Mouse (Mus musculus) CH12.LX (cell line): ENCODE measurements around the gene Ncdn. TPM values are rescaled to one million over a fixed set of nuclear protein-coding genes. Genes with fewer than 3 reads are reported as not detected.

Experiments
- DNase-seq: peaks from one replicate; pipeline ENCODE4 v3.0.0-alpha.2; 2013; ENCODE audit errors: extremely low read depth
- H3K27ac ChIP-seq: 2 replicates; pipeline ENCODE4 v1.5.1; 2012; ENCODE audit warnings: low read depth, mild to moderate bottlenecking, control low read depth, moderate library complexity; ENCODE audit not compliant: insufficient read depth
- H3K27me3 ChIP-seq: replicated peaks from 2 replicates; pipeline ENCODE3; 2012; ENCODE audit warnings: inconsistent platforms
- H3K36me3 ChIP-seq, 2 experiments: replicated peaks in 1 of 2; 2 replicates each; pipeline versions ENCODE3 to v1.6.1; 2012; ENCODE audit warnings: inconsistent platforms in 1 of 2, low read length in 1 of 2, mild to moderate bottlenecking in 1 of 2, mixed read lengths in 1 of 2, moderate library complexity in 1 of 2; ENCODE audit not compliant: control insufficient read depth in 1 of 2, insufficient read depth in 1 of 2
- H3K4me1 ChIP-seq, 2 experiments: 2 replicates each; pipeline ENCODE4 v1.6.1; 2012; ENCODE audit warnings: inconsistent platforms in 1 of 2, moderate library complexity in 1 of 2; ENCODE audit not compliant: insufficient read depth in 2 of 2, control insufficient read depth in 1 of 2
- H3K4me2 ChIP-seq: 2 replicates; pipeline ENCODE4 v1.6.1; 2012; ENCODE audit warnings: low read depth, mild to moderate bottlenecking, control low read depth; ENCODE audit not compliant: poor library complexity, insufficient read depth, severe bottlenecking
- H3K4me3 ChIP-seq, 3 experiments: fragments of 150-350 bp in 1 of 3; sonication (generic) in 1 of 3; replicated peaks in 1 of 3; 2 replicates each; pipeline versions ENCODE3 to v1.5.1; 2011 to 2012; ENCODE audit warnings: low read depth in 2 of 3, low read length in 2 of 3, mild to moderate bottlenecking in 2 of 3, moderate library complexity in 2 of 3, control low read depth in 1 of 3, improper control_type of control experiment in 1 of 3, inconsistent platforms in 1 of 3, mixed read lengths in 1 of 3; ENCODE audit not compliant: poor library complexity in 1 of 3
- H3K79me2 ChIP-seq: replicated peaks from 2 replicates; pipeline ENCODE4 v1.6.1; 2012; ENCODE audit warnings: mild to moderate bottlenecking, moderate library complexity; ENCODE audit not compliant: control insufficient read depth, poor library complexity, insufficient read depth, severe bottlenecking; ENCODE audit errors: extremely low read depth
- H3K9ac ChIP-seq: 2 replicates; pipeline ENCODE4 v1.6.1; 2012; ENCODE audit warnings: low read depth, mild to moderate bottlenecking, control low read depth, moderate library complexity; ENCODE audit not compliant: insufficient read depth
- H3K9me3 ChIP-seq: replicated peaks from 2 replicates; pipeline ENCODE3; 2012; ENCODE audit warnings: low read length, inconsistent platforms, mixed read lengths
- CHD2 ChIP-seq: IDR thresholded peaks from 2 replicates; pipeline ENCODE4 v1.6.1; 2011; ENCODE audit warnings: low read length, improper control_type of control experiment
- E2F4 ChIP-seq: IDR thresholded peaks from 2 replicates; pipeline ENCODE4 v1.6.1; 2011; ENCODE audit warnings: low read depth, low read length, improper control_type of control experiment; ENCODE audit not compliant: insufficient replicate concordance
- ELF1 ChIP-seq: IDR thresholded peaks from 2 replicates; pipeline ENCODE4 v1.6.1; 2014; ENCODE audit warnings: low read depth, mild to moderate bottlenecking, inconsistent platforms, low read length, improper control_type of control experiment
- GABPA ChIP-seq: IDR thresholded peaks from 2 replicates; pipeline ENCODE4 v1.6.1; 2012; ENCODE audit warnings: low read depth, low read length, improper control_type of control experiment, inconsistent platforms; ENCODE audit not compliant: insufficient replicate concordance
- IRF4 ChIP-seq: IDR thresholded peaks from 2 replicates; pipeline ENCODE4 v1.6.1; 2014; ENCODE audit warnings: low read depth, mild to moderate bottlenecking, inconsistent platforms, low read length, improper control_type of control experiment
- JUND ChIP-seq: conservative IDR thresholded peaks from 2 replicates; pipeline ENCODE4 v1.6.1; 2011; ENCODE audit warnings: low read depth, low read length, improper control_type of control experiment
- KAT2A ChIP-seq: IDR thresholded peaks from 2 replicates; pipeline ENCODE4 v1.6.1; 2012; ENCODE audit warnings: low read length, improper control_type of control experiment, inconsistent platforms; ENCODE audit not compliant: insufficient replicate concordance
- MAFK ChIP-seq: IDR thresholded peaks from 2 replicates; pipeline ENCODE4 v1.6.1; 2011; ENCODE audit warnings: low read length, improper control_type of control experiment; ENCODE audit not compliant: insufficient replicate concordance
- MAX ChIP-seq: IDR thresholded peaks from 2 replicates; pipeline ENCODE4 v1.6.1; 2011; ENCODE audit warnings: low read length, improper control_type of control experiment
- MXI1 ChIP-seq: IDR thresholded peaks from 2 replicates; pipeline ENCODE4 v1.6.1; 2011; ENCODE audit warnings: mild to moderate bottlenecking, low read depth, low read length, improper control_type of control experiment
- NELFE ChIP-seq: IDR thresholded peaks from 2 replicates; pipeline ENCODE4 v1.6.1; 2011; ENCODE audit warnings: low read depth, low read length, improper control_type of control experiment
- POLR2A ChIP-seq: IDR thresholded peaks from 2 replicates; pipeline ENCODE4 v1.6.1; 2011; ENCODE audit warnings: low read depth, mild to moderate bottlenecking, improper control_type of control experiment, low read length
- RAD21 ChIP-seq: IDR thresholded peaks from 2 replicates; pipeline ENCODE4 v1.6.1; 2011; ENCODE audit warnings: low read depth, mild to moderate bottlenecking, low read length, improper control_type of control experiment, moderate library complexity
- RCOR1 ChIP-seq: conservative IDR thresholded peaks from 2 replicates; pipeline ENCODE4 v1.6.1; 2012; ENCODE audit warnings: low read depth, mild to moderate bottlenecking, inconsistent platforms, low read length, improper control_type of control experiment
- SMC3 ChIP-seq: IDR thresholded peaks from 2 replicates; pipeline ENCODE4 v1.6.1; 2011; ENCODE audit warnings: low read depth, low read length, improper control_type of control experiment
- TCF12 ChIP-seq: IDR thresholded peaks from 2 replicates; pipeline ENCODE4 v1.6.1; 2014; ENCODE audit warnings: low read depth, mild to moderate bottlenecking, inconsistent platforms, low read length, improper control_type of control experiment
- USF1 ChIP-seq: IDR thresholded peaks from 2 replicates; pipeline ENCODE4 v1.6.1; 2014; ENCODE audit warnings: low read depth, mild to moderate bottlenecking, inconsistent platforms, low read length, improper control_type of control experiment
- USF2 ChIP-seq: conservative IDR thresholded peaks from 2 replicates; pipeline ENCODE4 v1.6.1; 2011; ENCODE audit warnings: low read depth, low read length, improper control_type of control experiment
- ZKSCAN1 ChIP-seq: IDR thresholded peaks from 2 replicates; pipeline ENCODE4 v1.6.1; 2012; ENCODE audit warnings: low read depth, inconsistent platforms, low read length, improper control_type of control experiment, borderline replicate concordance
- dilution Hi-C: fragments of 300-500 bp; cut with MboI; formaldehyde crosslinking; loops from 2 replicates; pipeline ENCODE4 v1.14.3; 2020; ENCODE audit warnings: low sequenced_read_pairs; ENCODE audit not compliant: extremely low pct_unique_long_range_greater_than_20kb, extremely low pct_ligation_motif_present
- in situ Hi-C: fragments of 300-500 bp; cut with MboI; formaldehyde crosslinking; loops from 3 replicates; pipeline ENCODE4 v1.14.3; 2019; ENCODE audit warnings: low sequenced_read_pairs, low pct_ligation_motif_present, low pct_unique_long_range_greater_than_20kb, mixed read lengths
- polyA plus RNA-seq: library from polyadenylated mRNA; unstranded; fragments of >175 nt; gene quantifications from 2 replicates; pipeline ENCODE4 v1.2.1, GENCODE M21; 2012; ENCODE audit warnings: low read depth; ENCODE audit not compliant: insufficient read length
- total RNA-seq, 2 experiments: library from RNA; depleted of rRNA; stranded (reverse); fragments of 300-350 nt in 1 of 2; fragments of >200 nt in 1 of 2; gene quantifications; 2 replicates each; pipeline ENCODE4 v1.2.3; 2012 to 2014

The Ncdn gene
- total and polyA plus RNA-seq, 3 experiments, result 18.7 to 41.2 (median 30.6) TPM

DNA sequence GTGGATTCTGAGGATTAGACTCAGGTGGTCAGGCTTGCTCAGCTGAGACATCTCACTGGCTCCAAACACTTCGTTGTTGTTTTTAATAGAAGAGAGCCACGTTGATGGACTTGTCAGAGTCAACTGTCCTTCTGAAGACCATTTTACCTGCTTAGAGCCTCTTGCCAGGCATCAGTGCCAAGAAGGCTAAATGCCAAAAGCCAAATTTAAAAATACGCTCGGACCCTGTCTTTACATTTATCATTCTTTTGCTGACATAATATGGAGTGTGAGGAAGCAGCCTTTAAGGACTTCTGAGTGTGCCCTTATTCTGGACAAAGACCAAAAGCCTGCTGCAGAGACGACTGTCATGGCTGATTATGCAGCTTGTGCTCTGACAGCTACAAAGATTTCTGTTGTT is 5.1 kb upstream of the Ncdn start:
- H3K9me3 ChIP-seq, result no peaks in the 10 kb centered on the region
- H3K9ac ChIP-seq, result no peak overlapping the region
- in situ Hi-C loops (no loop called here), dilution Hi-C loops (no loop called here)
- no peak overlapping the region for H3K4me2 ChIP-seq
- H3K27ac ChIP-seq, result no peak overlapping the region
- no peak for DNase-seq
- H3K27me3 ChIP-seq, result no peaks in the 10 kb centered on the region
- no peak overlapping the region for H3K4me3 ChIP-seq
- H3K36me3 ChIP-seq, result peaks cover 12 to 37% of the 10 kb centered on the region in 2 experiments
- no peaks in the 10 kb centered on the region for H3K79me2 ChIP-seq
- peaks cover 0 to 21% of the 10 kb centered on the region in 2 experiments; a peak in 2 of 4 replicates for H3K4me1 ChIP-seq
- no peak for TF ChIP-seq IRF4
- TF ChIP-seq ZKSCAN1, result no peak
- no peak for TF ChIP-seq E2F4
- no peak for TF ChIP-seq KAT2A
- no peak for TF ChIP-seq USF2
- TF ChIP-seq GABPA, result no peak
- TF ChIP-seq ELF1, result no peak
- TF ChIP-seq RAD21, result no peak
- TF ChIP-seq TCF12, result no peak
- no peak for TF ChIP-seq SMC3
- no peak for TF ChIP-seq POLR2A
- no peak for TF ChIP-seq CHD2

DNA sequence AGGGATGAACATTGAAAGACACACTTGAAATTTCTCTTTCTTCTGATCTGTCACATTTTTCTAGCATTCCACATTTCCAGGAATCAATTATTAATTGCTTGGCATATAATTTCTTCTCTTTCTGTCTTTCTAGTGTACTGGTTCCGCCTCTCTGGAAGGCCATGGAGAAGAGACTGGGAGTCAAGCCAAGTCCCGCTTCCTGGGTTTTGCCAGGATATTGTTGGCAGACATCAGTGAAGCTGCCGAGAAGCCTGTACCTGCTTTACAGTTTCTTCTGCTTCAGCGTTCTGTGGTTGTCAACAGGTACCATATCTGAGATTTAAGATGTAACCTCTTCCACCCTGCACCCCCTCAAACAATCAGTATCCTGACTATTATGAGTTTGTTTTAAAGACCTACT is 3.5 kb upstream of the Ncdn start:
- H3K79me2 ChIP-seq, result peaks cover 10% of the 10 kb centered on the region
- H3K9me3 ChIP-seq, result no peaks in the 10 kb centered on the region
- peaks cover 2 to 27% of the 10 kb centered on the region in 2 experiments; a peak in 3 of 4 replicates for H3K4me1 ChIP-seq
- no peaks in the 10 kb centered on the region for H3K27me3 ChIP-seq
- dilution Hi-C loops (no loop called here), in situ Hi-C loops (no loop called here)
- H3K9ac ChIP-seq, result no peak overlapping the region
- no peak overlapping the region for H3K4me2 ChIP-seq
- TF ChIP-seq JUND, result no peak
- TF ChIP-seq POLR2A, result no peak
- no peak for TF ChIP-seq USF1
- no peak for TF ChIP-seq MXI1
- TF ChIP-seq TCF12, result no peak
- TF ChIP-seq RCOR1, result no peak
- no peak for TF ChIP-seq KAT2A
- no peak for TF ChIP-seq MAFK
- TF ChIP-seq CHD2, result no peak
- no peak for TF ChIP-seq NELFE
- no peak for TF ChIP-seq MAX
- TF ChIP-seq E2F4, result no peak
- H3K27ac ChIP-seq, result no peak overlapping the region
- DNase-seq, result no peak
- H3K36me3 ChIP-seq, result peaks cover 12 to 27% of the 10 kb centered on the region in 2 experiments
- H3K4me3 ChIP-seq, result no peak overlapping the region
